Comparison of ENCODE assay signal across 26 mouse cellular contexts in genomic region chr9:108955846-108956245, GRCm38 (mm10). TPM values are rescaled to one million over a fixed set of nuclear protein-coding genes. Genes with fewer than 3 reads are reported as not detected.
DNase-seq lines count a peak whose midpoint lies in the region; ATAC-seq and TF ChIP-seq lines count a peak whose summit lies in the region.
"Had no signal": no experiment of that assay in that cellular context is flagged by ENCODE, and none has a peak within 500 bp of the region (broad histone marks: within the 10 kb centered on the region; RNA-seq: fewer than 3 reads in every experiment).

No protein-coding gene starts in this region.

- ATAC-seq in kidney, embryonic 15.5 days (replicated peaks; ENCODE audit: low FRiP score), result no peak
- ATAC-seq: activated CD4-positive, CD25-positive, alpha-beta regulatory T cell, adult 4 months; forebrain, embryonic 14.5 days; forebrain, postnatal 0 days; hindbrain, embryonic 16.5 days had no signal

- no peak for TF ChIP-seq POLR2A in kidney, adult 2 months (IDR thresholded peaks at IDR 0.05; ENCODE audit: low read depth, low read length)

- DNase-seq in cerebellum, postnatal 10 days, result peak; percentile 34
- DNase-seq in cerebellum, postnatal 36 days, result no peak
- DNase-seq in kidney, adult 2 months, result peak; percentile 85
- no peak for DNase-seq in kidney, postnatal 4 days
- DNase-seq in kidney, postnatal 25 days, result peak; percentile 44 to 80
- DNase-seq: adrenal gland, adult 8-10 months; adrenal gland, postnatal 25 days; cerebellum, adult 11-12 months; cerebellum, adult 8-10 months; forebrain, postnatal 0 days; gastrocnemius, adult 2 months; gastrocnemius, postnatal 14 days; heart, adult 18-20 months; heart, postnatal 10 days; heart, postnatal 36 days had no signal

- 65% methylated on average over 11 of the region's 11 CpGs for WGBS in kidney, adult 2 months
- WGBS in kidney, embryonic 15.5 days, result 81% methylated on average over 11 of the region's 11 CpGs

- H3K4me2 ChIP-seq in kidney, embryonic 15.5 days, result no peak overlapping the region
- H3K4me2 ChIP-seq: embryonic facial prominence, embryonic 12.5 days; embryonic facial prominence, embryonic 15.5 days; heart, embryonic 12.5 days; heart, embryonic 15.5 days; hindbrain, embryonic 13.5 days had no signal

- TF ChIP-seq CTCF in kidney, adult 2 months (conservative IDR thresholded peaks at IDR 0.05; ENCODE audit: insufficient read depth, insufficient read length, low read depth, low read length), result no peak

- H3K4me1 ChIP-seq in kidney, adult 2 months (ENCODE audit: control insufficient read depth, insufficient read depth, low read length), result no peaks in the 10 kb centered on the region
- peaks cover 18% of the 10 kb centered on the region for H3K4me1 ChIP-seq in kidney, embryonic 15.5 days

- no peaks in the 10 kb centered on the region for H3K9me3 ChIP-seq in kidney, embryonic 15.5 days (replicated peaks)
- H3K9me3 ChIP-seq: embryonic facial prominence, embryonic 12.5 days; embryonic facial prominence, embryonic 15.5 days; heart, embryonic 12.5 days; heart, embryonic 15.5 days; hindbrain, embryonic 10.5 days; hindbrain, embryonic 13.5 days had no signal

- H3K27ac ChIP-seq in kidney, adult 2 months (ENCODE audit: insufficient read depth, low read depth, low read length), result no peak overlapping the region
- H3K27ac ChIP-seq in kidney, embryonic 15.5 days, result no peak overlapping the region
- H3K27ac ChIP-seq: embryonic facial prominence, embryonic 12.5 days; embryonic facial prominence, embryonic 15.5 days; gastrocnemius, adult 2 months; heart, embryonic 15.5 days; hindbrain, embryonic 10.5 days; hindbrain, embryonic 13.5 days had no signal

- H3K4me3 ChIP-seq in kidney, adult 2 months (ENCODE audit: insufficient read depth, low read depth, low read length), result no peak overlapping the region
- H3K4me3 ChIP-seq in kidney, embryonic 15.5 days (replicated peaks), result no peak overlapping the region
- H3K4me3 ChIP-seq: embryonic facial prominence, embryonic 12.5 days; embryonic facial prominence, embryonic 15.5 days; gastrocnemius, adult 2 months; heart, embryonic 12.5 days; heart, embryonic 15.5 days; hindbrain, embryonic 10.5 days; hindbrain, embryonic 13.5 days had no signal

- H3K36me3 ChIP-seq in kidney, adult 2 months (ENCODE audit: control insufficient read depth, insufficient read depth, low read length), result no peaks in the 10 kb centered on the region
- H3K36me3 ChIP-seq in kidney, embryonic 15.5 days, result peaks cover 5% of the 10 kb centered on the region; the same call in 1 of the 2 replicates

- no peak overlapping the region for H3K9ac ChIP-seq in kidney, embryonic 15.5 days
- H3K9ac ChIP-seq: embryonic facial prominence, embryonic 12.5 days; embryonic facial prominence, embryonic 15.5 days; forebrain, postnatal 0 days; heart, embryonic 12.5 days; heart, embryonic 15.5 days; hindbrain, embryonic 13.5 days had no signal

- no peaks in the 10 kb centered on the region for H3K27me3 ChIP-seq in kidney, adult 2 months (replicated peaks; ENCODE audit: control insufficient read depth, insufficient read depth, low read length)
- peaks cover 16% of the 10 kb centered on the region for H3K27me3 ChIP-seq in kidney, embryonic 15.5 days
- H3K27me3 ChIP-seq: embryonic facial prominence, embryonic 15.5 days had no signal

RNA-seq across cellular contexts. Expression of gene Col7a1, which starts 2.5 kb away (rescaled TPM):
- 1.8 and 2.3 TPM in 2 replicates for polyA plus RNA-seq in kidney, adult 2 months (2012; rRNA removed)
- 2.1 and 3.5 TPM in 2 replicates for polyA plus RNA-seq in kidney, embryonic 15.5 days (2015; fragmentation: Nextera tagmentation; extraction: Ambion mirVana)
- polyA plus RNA-seq: activated CD4-positive, CD25-positive, alpha-beta regulatory T cell, adult 4 months had no signal

RNA-seq across cellular contexts. Expression of gene Uqcrc1, which starts 19.4 kb away (rescaled TPM):
- polyA plus RNA-seq in kidney, adult 2 months (2012; rRNA removed), result 1,190 and 1,260 TPM in 2 replicates
- 513 and 523 TPM in 2 replicates for polyA plus RNA-seq in kidney, embryonic 15.5 days (2015; fragmentation: Nextera tagmentation; extraction: Ambion mirVana)

RNA-seq across cellular contexts. Expression of gene Ucn2, which starts 30.0 kb away (rescaled TPM):
- polyA plus RNA-seq in kidney, adult 2 months (2012; rRNA removed), result 0.11 and 0.18 TPM in 2 replicates
- 0.14 and 0.18 TPM in 2 replicates for polyA plus RNA-seq in kidney, embryonic 15.5 days (2015; fragmentation: Nextera tagmentation; extraction: Ambion mirVana)
- polyA plus RNA-seq: activated CD4-positive, CD25-positive, alpha-beta regulatory T cell, adult 4 months; forebrain, embryonic 11.5 days; forebrain, postnatal 0 days; heart, embryonic 12.5 days; heart, embryonic 15.5 days; hindbrain, embryonic 10.5 days; hindbrain, embryonic 13.5 days; hindbrain, embryonic 16.5 days had no signal

RNA-seq across cellular contexts. Expression of gene Pfkfb4, which starts 35.7 kb away (rescaled TPM):
- 10.6 and 11.3 TPM in 2 replicates for polyA plus RNA-seq in kidney, adult 2 months (2012; rRNA removed)
- 8.7 and 10.6 TPM in 2 replicates for polyA plus RNA-seq in kidney, embryonic 15.5 days (2015; fragmentation: Nextera tagmentation; extraction: Ambion mirVana)

RNA-seq across cellular contexts. Expression of gene Tmem89, which starts 41.4 kb away (rescaled TPM):
- 0.08 TPM in 1 of 2 replicates, not detected in the other for polyA plus RNA-seq in kidney, adult 2 months (2012; rRNA removed)
- not detected in 2 replicates for polyA plus RNA-seq in kidney, embryonic 15.5 days (2015; fragmentation: Nextera tagmentation; extraction: Ambion mirVana)
- polyA plus RNA-seq: activated CD4-positive, CD25-positive, alpha-beta regulatory T cell, adult 4 months; embryonic facial prominence, embryonic 12.5 days; forebrain, embryonic 11.5 days; forebrain, embryonic 14.5 days; heart, embryonic 12.5 days; heart, embryonic 15.5 days; hindbrain, embryonic 16.5 days had no signal

Comparison
In these comparisons a context has a peak if more than half of its experiments do, and no peak if none do; other contexts are left out.
1. DNase-seq: peak in cerebellum, postnatal 10 days (2 of 2), kidney, adult 2 months (single experiment) and kidney, postnatal 25 days (2 of 2); none in cerebellum, postnatal 36 days (0 of 2) and kidney, postnatal 4 days (0 of 2).